Mouse (Mus musculus) limb, embryonic 10.5 days (tissue): ENCODE measurements at regions not wholly inside any gene's neighbourhood (a gene's known extent, or its start where the extent isn't known, plus 50 kb on each side); places are given as distances from the start of the nearest gene placed in this dataset.

Experiments
- DNase-seq: peaks from one replicate; pipeline ENCODE4 v3.0.0-alpha.2; 2017; ENCODE audit warnings: low spot score
- H3K27ac ChIP-seq: fragments of 300-500 bp; sonication (generic); 2 replicates; pipeline ENCODE4 v1.5.1; 2016; ENCODE audit warnings: mild to moderate bottlenecking
- H3K27me3 ChIP-seq: fragments of 300-500 bp; sonication (generic); 2 replicates; pipeline ENCODE4 v1.6.1; 2016; ENCODE audit warnings: low read depth, mild to moderate bottlenecking; ENCODE audit not compliant: poor library complexity, severe bottlenecking
- H3K36me3 ChIP-seq: fragments of 300-500 bp; sonication (generic); 2 replicates; pipeline ENCODE4 v1.6.1; 2016; ENCODE audit warnings: mild to moderate bottlenecking, moderate library complexity
- H3K4me1 ChIP-seq: fragments of 300-500 bp; sonication (generic); 2 replicates; pipeline ENCODE4 v1.6.1; 2016
- H3K4me3 ChIP-seq: fragments of 300-500 bp; sonication (generic); 2 replicates; pipeline ENCODE4 v1.5.1; 2016; ENCODE audit warnings: mild to moderate bottlenecking, moderate library complexity
- H3K9me3 ChIP-seq: fragments of 300-500 bp; sonication (generic); replicated peaks from 2 replicates; pipeline ENCODE4 v1.6.1; 2016; ENCODE audit warnings: mild to moderate bottlenecking
- WGBS: fragments of 180-500 bp; shearing (Covaris S2); methylation state at CpG from one replicate; pipeline ENCODE4 v1.1.7; 2016; 5-methylcytosine and 5-hydroxymethylcytosine counted together

DNA sequence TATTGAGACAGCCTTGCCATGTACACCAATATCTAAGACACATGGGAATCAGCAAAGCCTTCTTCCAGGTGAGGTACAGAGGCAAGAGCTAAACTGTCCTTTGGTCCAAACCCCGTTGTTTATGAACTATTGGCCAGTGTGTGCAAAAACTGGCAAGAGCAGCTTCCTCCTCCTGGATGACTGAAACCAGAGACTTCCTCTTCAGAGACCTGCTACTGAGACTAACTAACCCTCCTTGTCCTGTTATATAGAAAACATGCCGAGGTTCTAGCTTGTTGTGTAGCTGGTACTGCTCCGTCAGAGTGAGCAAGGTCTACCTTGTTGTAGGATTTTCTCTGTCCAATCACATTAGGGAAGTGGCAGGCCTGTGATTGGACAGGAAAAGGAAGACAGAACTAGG, 174.3 kb upstream of the F930015N05Rik start:
- H3K9me3 ChIP-seq = no peaks in the 10 kb centered on the region
- no peaks in the 10 kb centered on the region for H3K36me3 ChIP-seq
- H3K27me3 ChIP-seq = no peaks in the 10 kb centered on the region
- no peak for DNase-seq
- no peak overlapping the region for H3K4me3 ChIP-seq
- no peak overlapping the region for H3K27ac ChIP-seq
- 88% methylated on average over 3 of the region's 3 CpGs for WGBS
- H3K4me1 ChIP-seq = no peaks in the 10 kb centered on the region

- 82% methylated on average over 1 of the region's 1 CpGs for WGBS
- H3K4me1 ChIP-seq = peaks cover 22% of the 10 kb centered on the region
- H3K9me3 ChIP-seq = no peaks in the 10 kb centered on the region
- no peak overlapping the region for H3K4me3 ChIP-seq
- no peak for DNase-seq
- no peaks in the 10 kb centered on the region for H3K27me3 ChIP-seq
- no peak overlapping the region for H3K27ac ChIP-seq
- H3K36me3 ChIP-seq = no peaks in the 10 kb centered on the region
Observed at GRCm38 (mm10) chr11:64615140-64615539, 178.7 kb upstream of the F930015N05Rik start.

DNA sequence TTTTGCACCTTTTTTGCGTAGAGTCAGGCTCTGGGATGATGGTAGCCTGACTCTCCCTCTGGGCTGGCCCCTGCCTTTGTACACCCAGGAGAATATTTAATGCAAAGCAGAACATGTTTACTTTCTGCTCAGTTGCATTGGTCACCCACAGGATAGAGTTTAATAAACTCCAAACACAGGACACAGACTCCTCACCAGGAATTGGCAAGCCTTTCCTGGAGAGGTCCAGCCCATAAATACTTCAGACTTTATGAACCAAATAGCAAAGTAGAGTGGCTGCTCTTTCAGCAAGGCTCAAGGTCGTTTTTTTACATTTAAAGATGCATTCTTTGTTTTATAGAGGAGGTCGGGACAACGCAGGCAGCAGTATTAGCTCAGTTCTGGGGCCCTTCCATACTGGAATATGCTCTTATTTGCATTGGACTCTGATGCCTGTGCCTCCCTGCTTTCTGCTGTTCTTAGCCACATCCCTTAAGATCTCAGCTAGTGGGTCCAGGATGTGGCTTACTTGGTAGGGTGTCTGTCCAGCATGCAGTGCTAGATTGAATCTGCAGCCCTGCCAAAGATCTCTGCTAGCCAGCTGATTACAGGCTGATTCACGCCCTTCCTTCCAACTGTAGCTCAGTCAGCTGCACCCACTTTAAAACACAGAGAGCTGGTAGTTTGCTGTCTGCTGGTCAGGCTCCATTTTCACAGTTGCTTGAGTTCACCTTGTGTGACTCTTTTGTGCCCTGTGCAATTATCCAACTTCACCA, 182.4 kb upstream of the F930015N05Rik start:
- Histone ChIP-seq H3K9me3 (no peaks in the 10 kb centered on the region), H3K27me3 (no peaks in the 10 kb centered on the region), H3K4me3 (no peak overlapping the region), H3K4me1 (peaks cover 31% of the 10 kb centered on the region), H3K27ac (peak overlapping the region; percentile 63), H3K36me3 (no peaks in the 10 kb centered on the region)
- no peak for DNase-seq
- 45% methylated on average over 5 of the region's 5 CpGs for WGBS

- 90% methylated on average over 7 of the region's 7 CpGs for WGBS
- H3K9me3 ChIP-seq = no peaks in the 10 kb centered on the region
- no peaks in the 10 kb centered on the region for H3K27me3 ChIP-seq
- DNase-seq = no peak
- no peak overlapping the region for H3K27ac ChIP-seq
- H3K4me1 ChIP-seq = no peaks in the 10 kb centered on the region
- no peak overlapping the region for H3K4me3 ChIP-seq
- H3K36me3 ChIP-seq = no peaks in the 10 kb centered on the region
Observed at GRCm38 (mm10) chr11:64627180-64627579, 190.7 kb upstream of the F930015N05Rik start.

GRCm38 (mm10) chr11:64640947-64641346, 204.5 kb upstream of the F930015N05Rik start:
- H3K4me1 ChIP-seq = peaks cover 16% of the 10 kb centered on the region
- H3K9me3 ChIP-seq = no peaks in the 10 kb centered on the region
- no peaks in the 10 kb centered on the region for H3K27me3 ChIP-seq
- H3K4me3 ChIP-seq = no peak overlapping the region
- DNase-seq = no peak
- 0 out of 2 replicates have a peak, but pooled peaks cover 4% of the 10 kb centered on the region for H3K36me3 ChIP-seq
- 91% methylated on average over 4 of the region's 4 CpGs for WGBS
- H3K27ac ChIP-seq = no peak overlapping the region

DNA sequence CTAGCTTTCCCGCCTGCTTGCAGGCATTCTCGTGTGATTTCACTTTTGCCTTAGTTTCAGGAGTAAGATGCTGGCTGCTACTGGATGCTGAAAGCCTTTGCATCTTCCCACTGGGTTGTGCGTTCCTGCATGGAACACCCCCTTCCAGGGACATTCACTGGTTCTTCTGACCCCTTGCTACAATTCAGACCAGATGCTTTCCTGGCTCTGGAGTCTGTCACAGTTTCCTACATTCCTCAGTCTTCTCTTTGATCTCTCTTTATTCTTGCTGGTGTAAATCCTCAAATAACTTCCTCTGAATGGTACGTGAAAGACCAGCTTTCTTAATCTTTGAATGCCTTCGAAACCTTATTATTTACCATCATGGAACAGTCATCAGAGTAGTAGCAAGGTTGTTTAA, 206.7 kb upstream of the F930015N05Rik start:
- WGBS = 26% methylated on average over 5 of the region's 5 CpGs
- H3K36me3 ChIP-seq = no peaks in the 10 kb centered on the region
- no peaks in the 10 kb centered on the region for H3K9me3 ChIP-seq
- H3K27me3 ChIP-seq = no peaks in the 10 kb centered on the region
- 0 out of 2 replicates have a peak overlapping the region, but pooled peaks have one; percentile 32 for H3K27ac ChIP-seq
- DNase-seq = no peak
- peaks cover 18% of the 10 kb centered on the region for H3K4me1 ChIP-seq
- H3K4me3 ChIP-seq = no peak overlapping the region

- Histone ChIP-seq H3K4me3 (no peak overlapping the region), H3K36me3 (no peaks in the 10 kb centered on the region), H3K27ac (no peak overlapping the region), H3K4me1 (peaks cover 30% of the 10 kb centered on the region), H3K9me3 (no peaks in the 10 kb centered on the region), H3K27me3 (no peaks in the 10 kb centered on the region)
- WGBS = 88% methylated on average over 2 of the region's 2 CpGs
- no peak for DNase-seq
Observed at GRCm38 (mm10) chr11:64647938-64648337, 211.5 kb upstream of the F930015N05Rik start.

DNA sequence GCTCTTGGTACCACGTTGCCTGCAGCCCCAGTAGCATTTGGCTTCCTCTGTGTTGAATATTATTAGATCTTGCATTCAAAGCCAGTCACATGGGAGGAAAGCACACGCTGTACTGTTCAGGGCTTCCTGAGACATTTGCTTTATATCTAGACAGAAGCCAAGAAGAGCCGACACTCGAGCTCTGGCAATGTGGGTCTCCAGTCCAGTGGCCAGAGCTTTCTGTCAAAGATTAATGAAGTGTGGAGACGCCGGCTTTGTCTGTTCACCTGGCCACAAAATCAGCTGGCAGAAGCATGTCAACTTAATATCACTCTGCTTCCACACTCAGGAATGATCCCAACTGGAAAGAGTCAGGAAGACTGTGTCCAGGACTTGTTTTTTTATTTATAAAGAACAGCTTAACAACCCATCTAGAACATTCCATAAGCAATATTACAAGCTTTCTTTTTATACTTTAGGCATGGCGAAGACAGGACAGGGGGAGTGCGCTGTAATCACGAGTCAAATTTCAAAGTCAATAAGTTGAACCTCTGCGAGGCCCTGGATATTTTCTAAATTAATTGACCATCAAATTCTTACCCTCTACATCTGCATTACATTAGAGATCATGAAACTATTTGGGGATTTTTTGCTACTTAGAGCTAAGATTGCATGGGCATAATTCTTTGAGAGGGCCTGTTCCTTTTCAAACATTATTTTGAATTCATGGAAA, 214.3 kb upstream of the F930015N05Rik start:
- Histone ChIP-seq H3K27me3 (no peaks in the 10 kb centered on the region), H3K36me3 (no peaks in the 10 kb centered on the region), H3K9me3 (no peaks in the 10 kb centered on the region), H3K4me3 (no peak overlapping the region), H3K4me1 (peaks cover 21% of the 10 kb centered on the region), H3K27ac (no peak overlapping the region)
- WGBS = 62% methylated on average over 10 of the region's 10 CpGs
- no peak for DNase-seq

- H3K36me3 ChIP-seq = no peaks in the 10 kb centered on the region
- H3K27ac ChIP-seq = no peak overlapping the region
- no peak for DNase-seq
- no peaks in the 10 kb centered on the region for H3K9me3 ChIP-seq
- H3K27me3 ChIP-seq = no peaks in the 10 kb centered on the region
- H3K4me1 ChIP-seq = peaks cover 18% of the 10 kb centered on the region
- no peak overlapping the region for H3K4me3 ChIP-seq
Observed at GRCm38 (mm10) chr11:64652811-64653210, 216.4 kb upstream of the F930015N05Rik start.

DNA sequence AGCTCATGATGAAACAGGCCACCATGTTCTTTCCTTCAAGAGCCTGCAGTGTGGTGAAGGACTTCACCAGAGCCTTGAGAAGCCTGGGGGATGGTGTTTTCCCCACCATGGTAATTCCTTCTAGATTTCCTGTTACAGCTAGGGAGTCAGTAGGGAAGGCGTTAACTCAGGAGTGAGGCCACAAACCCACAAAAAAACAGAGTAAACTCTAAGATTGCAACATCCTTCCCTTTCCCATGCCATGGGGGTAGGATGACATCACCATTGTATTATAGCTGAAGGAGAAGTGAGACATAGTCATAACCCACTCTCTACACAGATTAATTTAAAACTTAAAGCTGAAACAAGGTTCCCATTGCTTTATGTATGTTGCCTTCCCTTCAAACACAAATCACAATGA, 218.7 kb upstream of the F930015N05Rik start:
- no peaks in the 10 kb centered on the region for H3K36me3 ChIP-seq
- WGBS = 82% methylated on average over 1 of the region's 1 CpGs
- H3K4me1 ChIP-seq = peaks cover 18% of the 10 kb centered on the region
- no peak overlapping the region for H3K27ac ChIP-seq
- H3K4me3 ChIP-seq = no peak overlapping the region
- no peaks in the 10 kb centered on the region for H3K27me3 ChIP-seq
- DNase-seq = no peak
- H3K9me3 ChIP-seq = no peaks in the 10 kb centered on the region

- H3K4me1 ChIP-seq = peaks cover 24% of the 10 kb centered on the region
- H3K27me3 ChIP-seq = 0 out of 2 replicates have a peak, but pooled peaks cover 3% of the 10 kb centered on the region
- no peaks in the 10 kb centered on the region for H3K9me3 ChIP-seq
- DNase-seq = no peak
- H3K27ac ChIP-seq = no peak overlapping the region
- peak overlapping the region; percentile 1; the same call in 1 of the 2 replicates for H3K4me3 ChIP-seq
- 30% methylated on average over 6 of the region's 6 CpGs for WGBS
- no peaks in the 10 kb centered on the region for H3K36me3 ChIP-seq
Observed at GRCm38 (mm10) chr11:64663166-64663565, 226.7 kb upstream of the F930015N05Rik start.

GRCm38 (mm10) chr11:64667010-64667409, 230.6 kb upstream of the F930015N05Rik start:
- Histone ChIP-seq H3K9me3 (no peaks in the 10 kb centered on the region), H3K4me1 (peaks cover 30% of the 10 kb centered on the region), H3K27ac (0 out of 2 replicates have a peak overlapping the region, but pooled peaks have one; percentile 14), H3K36me3 (no peaks in the 10 kb centered on the region), H3K27me3 (0 out of 2 replicates have a peak, but pooled peaks cover 3% of the 10 kb centered on the region), H3K4me3 (no peak overlapping the region)
- no peak for DNase-seq
- 84% methylated on average over 3 of the region's 3 CpGs for WGBS

DNA sequence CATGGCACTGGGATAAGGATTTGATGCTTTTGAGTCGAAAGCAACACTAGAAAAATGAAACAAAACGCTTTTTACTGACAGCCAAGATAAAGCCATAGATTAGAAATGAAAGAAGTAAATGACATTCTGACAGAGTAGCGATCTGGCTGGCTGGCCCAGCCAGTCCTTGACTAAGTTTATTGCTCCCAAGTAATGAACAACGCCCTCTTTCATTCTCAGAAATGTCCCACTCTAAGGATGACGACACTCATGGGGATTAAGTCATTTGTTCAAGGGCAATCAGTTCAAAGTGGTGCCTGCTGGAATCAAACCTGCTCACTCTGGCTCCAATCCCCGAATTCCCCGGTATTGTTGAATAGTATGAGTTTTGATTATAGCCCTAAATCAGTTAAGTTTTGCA, 231.1 kb upstream of the F930015N05Rik start:
- 0 out of 2 replicates have a peak, but pooled peaks cover 3% of the 10 kb centered on the region for H3K27me3 ChIP-seq
- 68% methylated on average over 7 of the region's 7 CpGs for WGBS
- H3K27ac ChIP-seq = no peak overlapping the region
- H3K4me1 ChIP-seq = peaks cover 31% of the 10 kb centered on the region
- no peak overlapping the region for H3K4me3 ChIP-seq
- H3K9me3 ChIP-seq = no peaks in the 10 kb centered on the region
- no peak for DNase-seq
- H3K36me3 ChIP-seq = no peaks in the 10 kb centered on the region
